Mouse (Mus musculus): Measurements from ENCODE around the gene Usmg5.
"Not testable (repeated sequence)": the region's sequence is repeated elsewhere in the genome, so short reads cannot be mapped to it uniquely, and the experiment has no call there.

Usmg5 gene

GRCm38 (mm10) chr19:47090550-47091156, at the start of gene Usmg5, which contains the start of gene Pdcd11:
Gene Usmg5, minus strand, starts transcription at chr19:47090647.
Gene Pdcd11, plus strand, starts transcription at chr19:47090768.
- DNase-seq (ENCODE audit: extremely low read depth, insufficient read length, low spot score), result peak; percentile 97

GRCm38 (mm10) chr19:47139611-47140010, 49.2 kb upstream of the Usmg5 start:
- not testable (repeated sequence) for DNase-seq (ENCODE audit: extremely low read depth, insufficient read length, low spot score)

GRCm38 (mm10) chr19:47137771-47138421, 47.4 kb upstream of the Usmg5 start, which contains the start of gene Calhm2:
Gene Calhm2, minus strand, starts transcription at chr19:47138294.
- DNase-seq (ENCODE audit: extremely low read depth, insufficient read length, low spot score), result peak; percentile 76

- DNase-seq (ENCODE audit: extremely low read depth, insufficient read length, low spot score), result peak; percentile 79
These were observed 46.7 kb upstream of the Usmg5 start for GRCm38 (mm10) chr19:47137051-47137581.

- DNase-seq (ENCODE audit: extremely low read depth, insufficient read length, low spot score), result no peak
These were observed 45.7 kb upstream of the Usmg5 start for GRCm38 (mm10) chr19:47136170-47136569.

GRCm38 (mm10) chr19:47135568-47135967, 45.1 kb upstream of the Usmg5 start:
- no peak for DNase-seq (ENCODE audit: extremely low read depth, insufficient read length, low spot score)

- no peak for DNase-seq (ENCODE audit: extremely low read depth, insufficient read length, low spot score)
These were observed 42.7 kb upstream of the Usmg5 start for GRCm38 (mm10) chr19:47133161-47133560.

- DNase-seq (ENCODE audit: extremely low read depth, insufficient read length, low spot score), result no peak
These were observed 40.2 kb upstream of the Usmg5 start for GRCm38 (mm10) chr19:47130551-47131125.

GRCm38 (mm10) chr19:47128835-47129234, 38.4 kb upstream of the Usmg5 start:
- no peak for DNase-seq (ENCODE audit: extremely low read depth, insufficient read length, low spot score)

GRCm38 (mm10) chr19:47128164-47128563, 37.7 kb upstream of the Usmg5 start:
- no peak for DNase-seq (ENCODE audit: extremely low read depth, insufficient read length, low spot score)

- DNase-seq (ENCODE audit: extremely low read depth, insufficient read length, low spot score), result no peak
These were observed 32.4 kb upstream of the Usmg5 start for GRCm38 (mm10) chr19:47122802-47123201.

GRCm38 (mm10) chr19:47121054-47121453, 30.6 kb upstream of the Usmg5 start:
- DNase-seq (ENCODE audit: extremely low read depth, insufficient read length, low spot score), result no peak

GRCm38 (mm10) chr19:47118634-47119033, 28.2 kb upstream of the Usmg5 start:
- DNase-seq (ENCODE audit: extremely low read depth, insufficient read length, low spot score), result no peak

GRCm38 (mm10) chr19:47104641-47105271, 14.3 kb upstream of the Usmg5 start:
- no peak for DNase-seq (ENCODE audit: extremely low read depth, insufficient read length, low spot score)

GRCm38 (mm10) chr19:47101080-47101479, 10.6 kb upstream of the Usmg5 start:
- no peak for DNase-seq (ENCODE audit: extremely low read depth, insufficient read length, low spot score)

- no peak for DNase-seq (ENCODE audit: extremely low read depth, insufficient read length, low spot score)
These were observed 525 bp downstream of the Usmg5 start for GRCm38 (mm10) chr19:47089718-47090525.

- no peak for DNase-seq (ENCODE audit: extremely low read depth, insufficient read length, low spot score)
These were observed 2.2 kb downstream of the Usmg5 start for GRCm38 (mm10) chr19:47088226-47088625.

GRCm38 (mm10) chr19:47067924-47068611, 22.4 kb downstream of the Usmg5 start:
- DNase-seq (ENCODE audit: extremely low read depth, insufficient read length, low spot score), result peak; percentile 89

GRCm38 (mm10) chr19:47067096-47067882, 23.2 kb downstream of the Usmg5 start, which contains the start of gene Taf5:
Gene Taf5, plus strand, starts transcription at chr19:47067746.
- DNase-seq (ENCODE audit: extremely low read depth, insufficient read length, low spot score), result peak; percentile 96
